Mouse (Mus musculus) layer of hippocampus, postnatal 14 days (tissue): Measurements from ENCODE around the gene Cd2. TPM values are rescaled to one million over a fixed set of nuclear protein-coding genes. Genes with fewer than 3 reads are reported as not detected.

Source experiments
- DNase-seq, 2 experiments: peaks; one replicate each; pipeline ENCODE4 v3.0.0; 2021 to 2022; ENCODE audit warnings: low spot score in 2 of 2, mixed read lengths in 1 of 2
- total RNA-seq, 2 experiments: library from RNA; stranded (reverse); gene quantifications; 2 replicates each; pipeline ENCODE4 v1.2.3; 2021

The Cd2 gene
- total RNA-seq, 2 experiments from 2014 or later, result not detected

GRCm38 (mm10) chr3:101294487-101295365 lies 7.0 kb upstream of the Cd2 start:
- DNase-seq, result no peak

GRCm38 (mm10) chr3:101293571-101294135 lies 5.9 kb upstream of the Cd2 start:
- DNase-seq, result no peak

DNA sequence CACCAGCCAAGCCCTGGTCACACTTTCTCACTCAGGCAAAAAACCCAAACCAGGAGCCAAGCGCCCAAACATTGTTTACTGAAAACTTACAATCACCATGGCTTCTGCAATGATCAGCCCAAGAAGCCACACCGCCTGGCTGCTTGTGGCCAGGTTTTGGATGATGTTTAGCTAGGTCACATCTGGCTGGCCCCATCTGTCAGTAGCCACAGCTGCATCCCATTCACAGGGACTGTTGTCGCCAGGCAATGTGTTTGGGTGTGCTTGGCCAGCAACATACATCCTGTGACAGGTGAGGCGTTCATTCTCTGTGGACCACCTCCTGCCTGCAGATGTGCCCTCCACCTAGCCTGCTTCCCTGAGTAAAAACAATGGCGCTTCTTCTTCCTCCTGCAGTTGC lies 4.9 kb upstream of the Cd2 start:
- DNase-seq, result no peak

DNA sequence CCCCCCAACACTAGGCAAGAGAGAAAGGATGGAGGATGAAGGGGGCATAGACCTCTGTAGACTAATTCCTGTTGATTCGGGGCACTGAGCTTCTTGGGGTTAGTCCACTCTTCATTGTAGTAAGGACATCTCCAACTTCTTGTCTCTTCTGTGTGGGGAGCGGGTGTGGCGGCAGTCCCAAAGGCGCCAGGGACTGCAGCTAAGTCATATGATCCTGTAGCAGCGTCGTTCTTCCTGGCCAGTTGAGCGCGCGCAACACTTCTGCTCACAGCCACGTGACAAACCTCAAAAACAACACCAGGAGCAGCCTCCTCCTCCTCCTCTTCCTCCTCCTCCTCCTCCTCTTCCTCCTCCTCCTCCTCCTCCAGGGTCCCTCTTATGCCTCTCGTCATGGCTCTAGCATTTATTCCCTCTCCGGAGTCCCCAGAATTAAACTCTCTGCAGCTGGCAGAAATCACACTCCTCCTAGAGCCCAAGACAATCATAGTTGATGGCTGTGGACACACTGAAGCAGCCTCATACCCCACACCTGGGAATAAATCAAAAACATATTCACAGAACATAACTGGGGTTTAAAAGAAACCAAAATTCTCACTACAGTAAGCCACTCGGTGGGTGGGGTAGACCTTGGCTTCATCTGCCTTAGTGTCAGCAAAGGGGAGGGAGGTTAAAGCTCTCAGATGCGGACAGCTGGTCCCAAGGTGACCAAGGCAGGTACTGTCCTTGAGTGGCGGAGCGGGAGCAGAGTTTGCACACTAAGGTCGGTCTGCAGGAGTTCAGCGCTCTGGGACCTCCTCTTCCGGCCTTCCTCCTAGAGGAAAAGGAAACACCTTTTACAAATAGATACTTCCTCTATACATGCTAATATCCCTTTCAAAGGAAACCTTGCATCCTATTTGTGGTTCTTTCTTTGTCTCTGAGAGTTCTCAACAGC lies 3.1 kb upstream of the Cd2 start:
- DNase-seq, result no peak

GRCm38 (mm10) chr3:101290036-101290435 lies 2.3 kb upstream of the Cd2 start:
- DNase-seq, result no peak

DNA sequence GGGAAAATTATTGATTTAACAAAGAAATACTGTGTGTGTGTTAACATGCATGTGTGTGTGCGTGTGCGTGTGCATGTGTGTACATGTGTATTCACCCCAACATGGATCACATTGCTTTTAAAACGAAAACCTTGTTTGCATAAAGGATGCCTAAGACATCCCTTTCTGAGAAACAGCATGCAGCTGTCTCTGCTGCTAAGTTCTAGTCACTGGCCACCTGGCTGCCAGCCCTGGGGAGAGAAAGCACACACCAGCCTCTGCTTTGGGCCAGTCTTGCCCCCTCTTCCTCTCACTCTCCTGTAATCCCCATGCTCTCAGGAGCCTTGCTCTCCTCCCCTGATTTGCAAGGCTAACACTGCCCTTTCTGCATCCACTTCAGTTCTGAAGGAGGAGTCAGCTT lies 1.7 kb upstream of the Cd2 start:
- DNase-seq, result no peak

GRCm38 (mm10) chr3:101286336-101287325 lies 1.1 kb downstream of the Cd2 start:
- DNase-seq, result no peak

GRCm38 (mm10) chr3:101285851-101286250 lies 1.9 kb downstream of the Cd2 start:
- DNase-seq, result no peak

GRCm38 (mm10) chr3:101285021-101285615 lies 2.6 kb downstream of the Cd2 start:
- no peak for DNase-seq

DNA sequence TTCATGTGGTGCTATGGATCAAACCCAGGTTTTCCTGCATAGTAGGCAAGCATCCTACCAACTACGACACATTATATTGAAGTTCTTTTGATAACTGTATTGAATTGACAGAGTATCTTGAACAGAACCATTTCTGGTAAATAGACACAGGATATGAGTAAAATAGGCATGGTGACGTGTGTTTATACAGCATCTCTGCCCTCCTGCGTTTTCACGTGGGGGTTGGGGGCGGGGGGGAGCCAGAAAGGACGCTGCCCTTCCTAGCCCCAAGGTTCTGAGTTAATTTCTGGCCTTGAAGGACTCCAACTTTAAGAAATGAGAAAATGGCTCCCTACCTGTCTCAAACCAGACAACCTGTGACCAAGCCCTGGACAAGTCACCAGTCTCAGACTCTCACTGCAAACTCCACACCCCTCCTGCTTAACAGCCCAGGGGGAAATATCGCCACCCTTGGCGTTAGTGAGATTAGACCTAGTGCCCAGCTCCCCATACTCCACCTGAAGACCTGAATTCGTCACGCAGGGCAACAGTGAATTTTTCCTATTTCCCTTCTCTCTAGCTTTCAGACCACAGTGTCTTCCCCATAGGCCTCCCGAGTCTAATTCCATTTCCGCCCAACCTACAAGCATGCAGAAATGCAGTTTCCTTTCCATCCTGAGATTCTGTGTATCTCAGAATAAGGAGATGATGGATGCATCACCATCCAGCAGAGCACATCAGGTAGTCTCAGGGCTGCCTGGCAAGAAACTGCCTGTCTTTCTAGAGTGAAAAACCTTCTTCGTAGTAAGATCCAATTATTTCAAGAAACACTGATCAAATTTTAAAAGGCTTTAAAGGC lies 3.7 kb downstream of the Cd2 start:
- no peak for DNase-seq

DNA sequence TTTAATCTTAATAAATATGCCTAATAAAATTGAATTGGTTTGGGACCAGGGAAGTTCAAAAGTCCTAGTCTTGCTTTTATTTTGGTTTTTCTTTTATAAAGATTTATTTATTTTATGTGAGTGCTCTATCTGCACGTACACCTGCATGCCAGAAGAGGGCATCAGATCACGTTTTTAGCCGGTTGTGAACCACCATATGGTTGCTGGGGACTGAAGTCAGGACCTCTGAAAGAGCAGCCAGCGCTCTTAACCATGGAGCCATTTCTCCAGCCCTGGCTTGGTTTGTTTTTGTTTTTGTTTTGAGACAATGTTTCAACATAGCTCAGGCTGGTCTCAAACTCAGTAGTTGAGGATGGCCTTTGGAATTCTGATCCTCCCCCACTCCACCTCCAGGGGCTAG lies 4.3 kb downstream of the Cd2 start:
- DNase-seq, result no peak

- no peak for DNase-seq
Observed at GRCm38 (mm10) chr3:101282556-101283180, 5.1 kb downstream of the Cd2 start.

DNA sequence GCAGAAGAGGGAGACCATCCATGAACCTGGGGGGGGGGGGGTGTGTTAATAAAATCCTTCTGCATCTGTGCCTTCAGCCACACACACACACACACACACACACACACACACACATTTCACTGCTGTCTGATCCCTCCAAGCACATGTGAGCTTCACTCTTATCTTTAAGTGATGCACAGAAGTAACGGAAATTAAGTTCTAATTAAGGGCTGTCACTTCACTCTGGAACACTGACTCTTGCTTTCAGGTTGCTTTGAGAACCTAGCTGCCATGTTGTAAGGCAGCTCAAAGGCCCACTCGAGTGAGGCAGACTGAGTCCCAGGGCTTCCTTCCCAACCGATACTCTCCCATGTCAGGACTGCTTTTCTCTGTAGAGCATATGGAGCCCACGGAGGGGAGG lies 5.9 kb downstream of the Cd2 start:
- no peak for DNase-seq

DNA sequence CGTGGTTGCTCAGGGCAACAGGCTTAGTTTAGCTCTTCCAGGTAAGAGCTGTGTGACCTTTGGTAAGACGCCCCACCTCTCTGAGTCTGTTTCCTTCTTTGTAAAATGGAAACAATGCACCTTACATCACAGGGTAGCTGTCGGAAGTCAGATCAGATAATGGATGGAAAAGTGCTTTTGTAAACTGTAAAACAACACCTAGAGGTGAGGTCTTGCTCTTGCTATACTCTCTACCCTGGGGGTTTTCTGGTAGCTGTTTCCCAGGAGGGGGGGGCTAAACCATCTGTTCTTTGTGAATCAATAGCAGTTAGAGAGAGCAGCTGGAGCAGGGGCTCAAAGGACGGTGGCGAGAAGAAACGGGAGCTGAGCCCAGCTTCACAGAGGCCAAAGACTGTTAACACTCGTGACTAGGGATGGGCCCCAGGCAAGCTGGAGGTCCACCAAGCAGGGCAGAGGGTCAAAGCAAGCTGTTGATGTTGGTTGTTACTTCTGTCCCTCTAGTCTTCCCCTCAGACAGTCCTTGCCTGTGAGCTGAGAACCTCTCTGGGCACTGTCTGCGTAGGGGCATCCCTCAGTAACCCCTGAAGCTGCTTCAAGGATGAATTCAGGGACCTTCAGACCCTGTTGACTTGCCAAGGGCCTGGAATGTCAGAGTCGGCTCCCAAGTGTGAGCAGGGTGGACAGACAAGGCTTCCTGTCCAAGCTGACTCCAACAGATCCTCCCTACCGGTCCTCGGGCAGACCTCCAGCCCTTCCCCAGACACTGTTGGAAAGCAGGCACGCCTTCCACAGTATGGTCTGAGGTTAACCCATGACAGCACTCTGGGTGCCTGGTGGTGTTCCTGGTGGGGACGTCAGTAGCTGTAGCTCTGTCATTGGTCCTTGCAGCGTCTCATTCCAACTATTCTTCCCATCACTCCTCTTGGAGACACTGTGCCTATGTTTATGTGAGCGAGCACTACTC lies 7.1 kb downstream of the Cd2 start:
- no peak for DNase-seq

GRCm38 (mm10) chr3:101279561-101279960 lies 8.2 kb downstream of the Cd2 start:
- no peak for DNase-seq

- DNase-seq, result no peak
Observed at GRCm38 (mm10) chr3:101278396-101278795, 9.3 kb downstream of the Cd2 start.

DNA sequence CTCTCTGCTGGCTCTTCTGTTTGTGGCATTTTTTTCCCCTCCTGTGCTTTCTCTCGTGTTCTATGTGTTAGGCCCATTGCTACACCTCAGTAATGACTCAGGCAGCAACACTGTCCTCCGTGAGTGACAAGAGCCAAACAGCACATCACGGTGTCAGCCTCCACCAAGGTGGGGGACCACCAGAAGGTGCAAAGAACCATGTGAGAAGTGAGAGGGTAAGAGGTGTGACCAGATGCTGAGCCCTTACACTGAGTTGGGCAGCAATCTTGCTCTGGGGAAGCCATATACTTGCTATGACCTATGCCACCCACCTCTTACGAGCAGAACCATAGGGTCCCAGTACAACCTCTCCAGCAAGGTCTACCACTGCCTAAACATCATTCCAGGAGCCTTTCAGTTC lies 9.9 kb downstream of the Cd2 start:
- no peak for DNase-seq
